Mouse (Mus musculus) lung, adult 2 months (tissue): ENCODE data around the gene Mob3a.

ENCODE experiments used
- CTCF ChIP-seq: fragments of 200-500 bp; IDR thresholded peaks from 2 replicates; pipeline ENCODE4 v1.5.1; 2011; ENCODE audit warnings: mild to moderate bottlenecking, low read length, control low read depth; ENCODE audit not compliant: insufficient read depth
- POLR2A ChIP-seq: fragments of 200-500 bp; IDR thresholded peaks from 2 replicates; pipeline ENCODE4 v1.6.1; 2011; ENCODE audit warnings: low read depth, mild to moderate bottlenecking, control low read depth, low read length, borderline replicate concordance; ENCODE audit errors: extremely low read depth

DNA sequence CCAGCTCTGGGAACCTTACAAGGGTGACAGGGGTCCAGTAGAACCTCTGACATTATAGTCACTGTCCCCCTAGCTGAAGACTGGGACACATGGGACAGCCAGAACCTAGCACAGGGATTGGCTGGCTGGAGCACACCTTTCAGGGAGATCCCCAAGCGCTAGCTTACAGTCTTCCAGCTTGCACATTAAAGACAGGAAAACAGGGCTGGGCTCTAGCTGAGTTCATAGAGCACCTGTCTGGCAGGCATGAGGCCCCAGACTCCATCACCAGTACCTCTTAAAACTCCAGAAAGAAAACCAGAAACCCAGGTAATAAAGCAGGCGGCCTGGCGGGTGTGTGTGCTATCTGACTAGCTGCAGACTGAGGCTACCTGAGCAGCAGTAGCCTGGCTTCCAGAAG, 28.1 kb downstream of the Mob3a start:
- TF ChIP-seq CTCF, result no peak
- TF ChIP-seq POLR2A, result no peak
